Mouse (Mus musculus): ENCODE results near the gene Xkr8.
"Not testable (repeated sequence)": the region's sequence is repeated elsewhere in the genome, so short reads cannot be mapped to it uniquely, and the experiment has no call there.

Xkr8 gene

DNA sequence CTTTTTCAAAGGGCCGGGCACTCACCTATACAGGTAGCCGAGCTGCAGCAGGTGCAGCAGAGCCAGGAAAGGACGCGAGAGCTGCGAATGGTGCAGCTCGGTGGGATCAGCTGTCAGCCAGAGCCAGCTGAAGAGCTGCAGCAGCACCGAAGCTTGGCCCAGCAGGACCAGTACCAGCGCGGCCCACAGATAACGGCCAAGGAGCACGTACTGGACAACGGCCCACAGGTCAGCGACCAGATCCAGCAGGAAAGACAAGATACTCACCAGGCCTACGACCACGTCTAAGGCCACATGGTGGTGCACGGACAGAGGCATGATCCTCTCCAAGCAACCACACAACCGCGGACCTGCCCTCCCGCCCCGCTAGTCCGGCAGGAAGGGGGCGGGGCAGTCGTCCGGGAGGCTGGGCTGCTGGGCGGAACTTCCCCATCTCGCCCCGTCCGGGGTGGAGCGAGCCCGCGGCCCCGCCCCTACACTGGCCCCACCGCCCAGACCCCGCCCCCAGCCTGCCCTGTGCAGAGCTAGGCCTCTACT is at the start of gene Xkr8:
Gene Xkr8, minus strand, starts transcription at position 399 of the 537 bp plus-strand sequence.
- DNase-seq (ENCODE audit: low read depth, low spot score), result peak; percentile 93

- DNase-seq (ENCODE audit: low read depth, low spot score), result peak; percentile 78
Observed at GRCm38 (mm10) chr4:132780288-132780687, 47.9 kb upstream of the Xkr8 start.

DNA sequence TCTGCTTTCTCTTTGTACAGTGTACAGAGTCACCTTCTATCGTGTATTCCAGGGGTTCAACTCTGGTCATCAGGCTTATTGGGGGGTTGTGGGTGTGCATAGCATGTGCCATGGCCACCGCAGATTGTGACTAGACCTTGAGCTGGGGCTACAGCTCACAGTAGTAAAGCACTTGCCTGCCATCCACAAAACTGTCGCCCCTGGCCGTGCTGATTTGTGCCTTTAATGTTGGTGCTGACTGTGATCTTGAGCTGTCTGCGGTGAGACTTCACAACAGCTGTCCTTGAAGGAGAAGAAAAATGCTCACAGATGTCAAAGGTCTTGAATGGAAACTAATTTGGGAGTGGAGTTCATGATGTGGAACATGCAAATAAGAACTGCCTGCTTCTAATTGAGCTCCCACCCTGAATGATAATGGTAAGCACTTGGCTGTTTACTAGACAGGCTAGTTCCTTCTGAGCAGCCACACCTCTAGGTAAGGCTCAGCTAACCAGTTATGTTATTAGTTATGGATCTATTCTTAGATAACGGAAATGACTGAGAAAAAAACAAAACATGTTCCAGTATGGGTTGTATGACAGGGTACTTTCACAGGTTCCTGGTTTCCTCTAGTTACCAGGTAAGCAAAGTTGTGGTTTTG is 46.3 kb upstream of the Xkr8 start:
- DNase-seq (ENCODE audit: low read depth, low spot score), result peak; percentile 89

GRCm38 (mm10) chr4:132776764-132777163 is 44.4 kb upstream of the Xkr8 start:
- peak; percentile 76 for DNase-seq (ENCODE audit: low read depth, low spot score)

GRCm38 (mm10) chr4:132774905-132775304 is 42.6 kb upstream of the Xkr8 start:
- DNase-seq (ENCODE audit: low read depth, low spot score), result no peak

GRCm38 (mm10) chr4:132771776-132772175 is 39.4 kb upstream of the Xkr8 start:
- DNase-seq (ENCODE audit: low read depth, low spot score), result no peak

DNA sequence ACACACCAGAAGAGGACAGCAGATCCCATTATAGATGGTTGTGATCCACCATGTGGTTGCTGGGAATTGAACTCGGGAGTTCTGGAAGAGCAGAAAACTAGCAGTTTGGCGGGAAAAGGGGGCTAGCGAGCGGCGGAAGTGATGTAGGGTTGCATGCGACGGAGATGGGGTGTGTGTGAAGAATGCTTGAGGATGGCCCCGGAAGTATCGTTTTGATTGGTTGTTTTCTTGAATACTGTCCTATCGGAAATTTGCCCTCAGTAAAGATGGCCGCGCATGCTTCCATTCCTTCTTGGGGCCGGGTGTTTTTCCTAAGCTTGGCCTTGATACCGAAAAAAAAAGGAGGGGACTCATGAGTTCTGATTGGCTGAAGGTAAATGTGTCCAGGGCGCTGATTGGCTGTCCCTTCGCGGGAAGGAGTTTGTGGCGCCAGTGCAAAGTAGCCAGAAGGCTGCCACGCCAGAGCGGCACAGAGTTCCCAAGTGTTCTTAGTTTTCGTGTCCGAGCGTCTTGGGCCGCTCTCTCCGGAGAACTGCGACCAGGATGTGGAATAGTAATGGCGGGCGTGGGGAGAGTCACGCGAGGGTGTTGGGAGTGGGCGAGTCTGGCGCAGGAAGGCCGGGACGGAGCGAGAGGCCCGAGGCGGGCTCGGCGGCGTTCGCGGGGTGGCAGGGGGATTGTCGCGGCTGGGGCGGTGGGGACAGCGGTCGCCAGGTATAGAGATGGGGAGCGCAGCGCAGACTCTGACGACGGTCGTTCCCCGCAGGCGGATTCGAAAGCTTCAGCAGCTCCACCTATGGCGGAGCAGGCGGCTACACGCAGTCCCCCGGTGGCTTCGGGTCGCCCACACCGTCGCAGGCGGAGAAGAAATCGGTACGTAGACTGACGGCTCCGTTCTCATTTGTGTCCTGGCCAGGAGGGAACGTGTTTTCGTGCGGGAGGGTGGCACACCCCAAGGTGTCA is 35.8 kb upstream of the Xkr8 start, which contains the start of gene Rpa2:
Gene Rpa2, plus strand, starts transcription at position 419 of the 963 bp plus-strand sequence.
- DNase-seq (ENCODE audit: low read depth, low spot score), result peak; percentile 100

DNA sequence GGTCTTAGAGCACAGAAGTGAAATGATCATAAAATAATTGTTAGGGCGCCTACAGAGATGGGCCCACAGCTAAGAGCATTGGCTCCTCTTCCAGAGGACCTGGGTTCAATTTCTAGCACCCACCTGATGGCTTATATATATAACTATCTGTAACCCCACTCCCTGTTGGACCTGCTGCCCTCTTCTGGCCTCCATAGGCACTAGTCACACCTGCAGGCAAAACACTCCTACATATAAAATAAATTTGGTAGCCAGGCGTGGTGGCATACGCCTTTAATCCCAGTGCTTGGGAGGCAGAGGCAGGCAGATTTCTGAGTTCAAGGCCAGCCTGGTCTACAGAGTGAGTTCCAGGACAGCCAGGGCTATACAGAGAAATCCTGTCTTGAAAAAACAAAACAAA is 30.8 kb upstream of the Xkr8 start:
- DNase-seq (ENCODE audit: low read depth, low spot score), result not testable (repeated sequence)

DNA sequence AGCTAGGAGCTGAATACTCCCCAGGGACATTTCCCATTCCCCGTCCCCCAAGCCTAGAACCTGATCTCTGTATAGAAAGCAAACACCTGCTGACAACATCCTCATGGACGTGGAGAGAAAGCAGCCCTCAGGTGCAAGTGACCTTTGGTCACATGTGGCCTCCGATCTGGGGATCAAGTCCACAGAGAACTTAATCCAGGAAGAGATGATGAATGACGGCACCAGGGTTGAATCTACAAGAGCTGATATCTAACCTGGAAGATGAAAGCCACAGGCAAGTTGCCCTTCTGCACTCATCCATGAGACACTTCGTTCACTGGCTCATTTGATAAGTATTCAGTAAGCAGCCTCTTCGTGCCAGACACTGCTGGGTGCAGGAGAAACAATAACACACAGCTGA is 30.3 kb upstream of the Xkr8 start:
- DNase-seq (ENCODE audit: low read depth, low spot score), result no peak

- peak; percentile 36 for DNase-seq (ENCODE audit: low read depth, low spot score)
Observed at GRCm38 (mm10) chr4:132760296-132760695, 27.9 kb upstream of the Xkr8 start.

- no peak for DNase-seq (ENCODE audit: low read depth, low spot score)
Observed at GRCm38 (mm10) chr4:132757633-132758351, 25.4 kb upstream of the Xkr8 start.

GRCm38 (mm10) chr4:132756974-132757373 is 24.6 kb upstream of the Xkr8 start, which contains the start of gene Smpdl3b:
TSS of gene Smpdl3b (minus strand) at chr4:132757252.
- DNase-seq (ENCODE audit: low read depth, low spot score), result peak; percentile 65

GRCm38 (mm10) chr4:132752992-132753391 is 20.6 kb upstream of the Xkr8 start:
- DNase-seq (ENCODE audit: low read depth, low spot score), result no peak

GRCm38 (mm10) chr4:132749258-132749982 is 17.1 kb upstream of the Xkr8 start:
- no peak for DNase-seq (ENCODE audit: low read depth, low spot score)

- DNase-seq (ENCODE audit: low read depth, low spot score), result peak; percentile 27
Observed at GRCm38 (mm10) chr4:132748778-132749177, 16.4 kb upstream of the Xkr8 start.

- DNase-seq (ENCODE audit: low read depth, low spot score), result peak; percentile 75
Observed at GRCm38 (mm10) chr4:132747664-132748259, 15.4 kb upstream of the Xkr8 start.

GRCm38 (mm10) chr4:132746911-132747517 is 14.7 kb upstream of the Xkr8 start:
- no peak for DNase-seq (ENCODE audit: low read depth, low spot score)

DNA sequence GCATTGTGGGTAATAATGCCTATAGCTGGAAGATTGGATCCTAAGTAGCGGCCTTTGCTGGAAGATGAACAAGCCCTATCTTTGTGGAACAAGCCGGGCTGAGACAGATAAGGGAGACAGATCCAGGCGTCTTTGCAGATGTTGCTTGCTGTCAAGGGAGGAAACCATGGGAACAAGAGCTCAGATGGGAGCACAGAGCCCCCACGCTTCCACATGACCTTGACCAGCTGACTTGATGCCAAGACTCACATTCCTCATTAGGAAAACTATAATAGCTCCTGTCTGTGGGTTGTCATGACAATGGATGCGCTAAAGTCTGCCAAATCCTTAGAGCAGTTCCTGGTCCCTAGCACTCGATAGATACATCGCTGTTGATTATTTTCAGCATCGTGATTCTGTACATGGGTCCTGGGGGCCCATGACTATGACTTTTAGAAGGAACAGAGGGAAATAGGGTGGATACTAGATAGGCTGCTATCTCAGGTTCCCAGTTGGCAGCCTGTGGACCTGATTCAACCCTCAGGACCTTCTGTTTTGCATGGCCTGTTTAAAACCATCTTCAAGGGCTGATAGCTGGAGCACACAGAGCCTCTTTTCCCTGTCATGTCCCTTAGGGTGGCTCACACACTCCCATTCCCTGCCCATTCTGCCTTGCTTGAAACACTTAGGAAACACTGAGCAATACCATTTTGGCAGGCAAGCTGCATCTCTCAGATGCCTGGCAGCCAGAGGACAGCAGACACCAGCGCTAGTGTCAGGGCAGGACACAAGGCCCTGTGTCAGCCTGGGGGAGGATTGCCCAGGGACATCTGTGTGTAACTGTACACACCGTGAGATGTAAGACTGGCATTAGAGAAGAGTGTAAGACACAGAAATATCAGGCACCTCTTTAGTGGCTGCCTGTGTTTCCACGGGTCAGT is 11.9 kb upstream of the Xkr8 start:
- no peak for DNase-seq (ENCODE audit: low read depth, low spot score)

GRCm38 (mm10) chr4:132741491-132741890 is 9.1 kb upstream of the Xkr8 start:
- DNase-seq (ENCODE audit: low read depth, low spot score), result no peak

All from A20 (cell line).